Mouse (Mus musculus) fibroblast of lung, adult 2 months (primary cell): ENCODE measurements at regions not wholly inside any gene's neighbourhood (a gene's known extent, or its start where the extent isn't known, plus 50 kb on each side); places are given as distances from the start of the nearest gene placed in this dataset.

Source experiments
- DNase-seq: peaks from one replicate; pipeline ENCODE4 v3.0.0-alpha.2; 2011; ENCODE audit warnings: low read depth

- no peak for DNase-seq
Observed at GRCm38 (mm10) chr1:166735545-166735944, 53.9 kb upstream of the Fmo9 start.

GRCm38 (mm10) chr1:166738029-166738428, 56.4 kb upstream of the Fmo9 start:
- DNase-seq = peak; percentile 5

GRCm38 (mm10) chr1:166750236-166750635, 68.6 kb upstream of the Fmo9 start:
- DNase-seq = no peak

GRCm38 (mm10) chr1:166750777-166751176, 69.1 kb upstream of the Fmo9 start:
- DNase-seq = no peak

GRCm38 (mm10) chr1:166751436-166751835, 69.8 kb upstream of the Fmo9 start:
- no peak for DNase-seq

- no peak for DNase-seq
Observed at GRCm38 (mm10) chr1:166752990-166753709, 71.5 kb upstream of the Fmo9 start.

GRCm38 (mm10) chr1:166758987-166759386, 77.3 kb upstream of the Fmo9 start:
- DNase-seq = no peak

GRCm38 (mm10) chr1:166773114-166773513, 91.5 kb upstream of the Fmo9 start:
- no peak for DNase-seq

- peak; percentile 18 for DNase-seq
Observed at GRCm38 (mm10) chr1:166782106-166782505, 100.5 kb upstream of the Fmo9 start.

- DNase-seq = no peak
Observed at GRCm38 (mm10) chr1:166787945-166788344, 106.3 kb upstream of the Fmo9 start.

GRCm38 (mm10) chr1:166788824-166789399, 107.3 kb upstream of the Fmo9 start:
- no peak for DNase-seq

- DNase-seq = no peak
Observed at GRCm38 (mm10) chr1:166793052-166793716, 111.5 kb upstream of the Fmo9 start.

- DNase-seq = no peak
Observed at GRCm38 (mm10) chr1:166793717-166794081, 112.1 kb upstream of the Fmo9 start.

GRCm38 (mm10) chr1:166794622-166795244, 113.1 kb upstream of the Fmo9 start:
- DNase-seq = no peak

- DNase-seq = no peak
Observed at GRCm38 (mm10) chr1:166795613-166796012, 114.0 kb upstream of the Fmo9 start.

GRCm38 (mm10) chr1:166796362-166796925, 114.8 kb upstream of the Fmo9 start:
- no peak for DNase-seq

- no peak for DNase-seq
Observed at GRCm38 (mm10) chr1:166796931-166797330, 115.3 kb upstream of the Fmo9 start.

GRCm38 (mm10) chr1:166800953-166801603, 119.4 kb upstream of the Fmo9 start:
- DNase-seq = no peak

GRCm38 (mm10) chr1:166801929-166802328, 120.3 kb upstream of the Fmo9 start:
- no peak for DNase-seq

GRCm38 (mm10) chr1:166803928-166804327, 122.3 kb upstream of the Fmo9 start:
- no peak for DNase-seq

- no peak for DNase-seq
Observed at GRCm38 (mm10) chr1:166804333-166804732, 122.7 kb upstream of the Fmo9 start.
